Mouse (Mus musculus): Measurements from ENCODE around the gene Zbp1.

Zbp1 gene

DNA sequence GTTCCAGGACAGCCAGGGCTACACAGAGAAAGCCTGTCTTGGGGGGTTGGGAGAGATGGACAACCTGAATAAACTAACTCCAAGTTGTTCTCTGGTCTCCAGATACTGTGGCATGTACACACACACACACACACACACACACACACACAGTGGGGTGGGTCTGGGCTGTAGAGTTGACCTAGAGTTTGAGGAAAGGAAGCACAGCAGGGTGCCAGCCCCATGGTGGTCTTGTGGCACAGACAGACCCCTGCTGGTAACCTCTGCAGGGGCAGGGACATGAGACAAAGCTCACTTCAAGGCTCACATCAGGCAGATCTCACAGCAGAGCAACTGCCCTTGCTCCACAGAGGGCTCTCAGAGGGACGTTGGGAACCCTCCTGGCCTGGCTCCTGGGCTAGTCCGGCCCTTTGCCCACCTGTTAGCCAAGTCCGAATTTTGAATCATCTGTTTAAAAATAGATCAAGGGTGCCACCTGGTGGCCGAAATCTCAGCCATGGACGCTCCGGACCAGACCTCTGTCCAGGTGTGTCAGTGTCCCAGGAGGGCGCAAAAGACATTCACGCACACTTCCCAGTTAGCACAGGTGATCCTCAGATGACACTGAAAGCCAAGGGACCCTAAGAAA lies 34.8 kb downstream of the Zbp1 start:
- in situ Hi-C loops (cut with MboI; ENCODE audit: unreplicated experiment in 2 of 2), result loop anchor here (5.0 to 25.0 kb wide), 8 partner anchors 77 to 1503 kb away; partner anchors contain the start of gene Stx16 (in 1 of the 2)

DNA sequence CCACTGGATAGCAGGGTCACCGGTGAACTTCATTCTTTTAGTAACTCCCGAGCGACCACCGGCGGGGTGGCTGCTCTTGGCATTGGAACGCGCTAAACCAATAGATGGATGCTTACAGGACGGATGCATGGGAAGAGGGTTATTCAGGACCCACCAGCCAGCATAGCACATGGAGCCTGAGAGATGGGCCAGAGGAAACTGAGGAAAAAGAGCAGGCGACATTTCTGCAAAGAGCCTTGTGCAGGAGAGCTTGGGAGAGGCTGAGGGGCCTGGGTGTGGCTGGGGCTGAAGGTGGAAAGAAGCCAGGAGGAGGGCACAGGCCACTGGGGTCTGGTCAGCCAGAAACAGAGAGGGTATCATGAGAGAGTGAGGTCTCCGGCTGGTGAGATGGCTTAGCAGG lies 35.4 kb downstream of the Zbp1 start:
- in situ Hi-C loops (cut with MboI; ENCODE audit: unreplicated experiment in 2 of 2), result loop anchor here (5.0 to 25.0 kb wide), 8 partner anchors 76 to 1504 kb away; partner anchors contain the start of gene Stx16 (in 1 of the 2)

DNA sequence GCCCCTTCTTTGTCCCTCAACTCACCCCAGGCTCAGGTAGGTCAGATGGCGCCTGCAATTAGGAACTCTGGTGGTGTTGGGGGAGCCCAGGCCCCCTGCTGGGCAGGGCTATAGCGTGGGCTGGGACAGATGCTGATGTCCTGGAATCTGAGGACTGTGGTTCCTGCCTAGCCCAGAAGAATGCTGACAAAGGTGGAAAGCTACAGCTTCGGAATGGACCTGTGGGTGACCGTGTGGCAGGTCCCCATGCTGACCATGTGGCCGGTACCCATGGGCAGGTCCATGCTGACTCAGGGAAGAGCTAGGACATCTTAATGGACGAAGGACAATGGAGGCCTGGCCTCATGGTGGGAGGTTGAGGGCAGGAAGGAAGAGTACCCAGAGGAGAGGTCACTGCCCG lies 35.9 kb downstream of the Zbp1 start:
- in situ Hi-C loops (cut with MboI; ENCODE audit: unreplicated experiment in 2 of 2), result loop anchor here (5.0 to 25.0 kb wide), 8 partner anchors 75 to 1505 kb away; partner anchors contain the start of gene Stx16 (in 1 of the 2)

DNA sequence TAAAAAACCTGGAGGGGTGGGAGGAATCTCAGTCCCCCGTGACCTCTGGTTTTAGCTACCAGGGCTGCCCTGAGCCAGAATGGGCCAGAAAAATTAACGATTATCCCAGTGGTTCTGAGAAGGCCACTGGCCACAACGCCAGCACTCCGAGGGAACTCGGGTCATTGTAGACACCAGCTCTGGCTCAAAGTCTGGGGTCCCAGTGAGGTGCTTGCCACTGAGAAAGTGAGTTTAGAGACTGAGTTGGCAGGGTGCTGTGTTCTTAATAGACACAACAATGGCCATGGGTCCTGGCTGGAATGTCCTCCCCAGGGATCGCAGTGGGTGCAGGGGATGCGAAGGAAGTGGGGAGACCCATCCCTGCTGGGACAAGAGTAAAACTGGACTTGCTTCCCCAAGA lies 36.8 kb downstream of the Zbp1 start:
- in situ Hi-C loops (cut with MboI; ENCODE audit: unreplicated experiment in 2 of 2), result loop anchor here (5.0 to 25.0 kb wide), 8 partner anchors 75 to 1505 kb away; partner anchors contain the start of gene Stx16 (in 1 of the 2)

DNA sequence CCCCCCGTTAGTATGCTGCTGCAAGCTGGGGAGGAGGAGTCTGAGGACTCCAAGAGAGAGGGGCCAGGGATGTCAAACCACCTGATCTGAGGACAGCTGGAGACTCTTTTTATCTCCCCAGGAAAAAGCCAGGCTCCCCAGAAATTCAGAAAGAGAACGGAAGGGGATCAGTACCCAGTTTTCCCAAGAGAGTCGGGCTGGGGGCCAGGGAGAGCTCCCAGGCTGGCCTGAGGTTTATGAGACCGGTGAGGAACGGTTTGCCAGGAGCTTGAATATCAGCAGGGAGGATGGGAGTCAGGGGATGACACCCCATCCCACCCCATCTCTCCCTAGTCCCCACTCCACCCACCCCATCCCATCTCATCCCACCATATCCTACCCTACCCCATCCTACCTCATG lies 37.2 kb downstream of the Zbp1 start:
- in situ Hi-C loops (cut with MboI; ENCODE audit: unreplicated experiment in 2 of 2), result loop anchor here (5.0 to 25.0 kb wide), 8 partner anchors 74 to 1506 kb away; partner anchors contain the start of gene Stx16 (in 1 of the 2)

DNA sequence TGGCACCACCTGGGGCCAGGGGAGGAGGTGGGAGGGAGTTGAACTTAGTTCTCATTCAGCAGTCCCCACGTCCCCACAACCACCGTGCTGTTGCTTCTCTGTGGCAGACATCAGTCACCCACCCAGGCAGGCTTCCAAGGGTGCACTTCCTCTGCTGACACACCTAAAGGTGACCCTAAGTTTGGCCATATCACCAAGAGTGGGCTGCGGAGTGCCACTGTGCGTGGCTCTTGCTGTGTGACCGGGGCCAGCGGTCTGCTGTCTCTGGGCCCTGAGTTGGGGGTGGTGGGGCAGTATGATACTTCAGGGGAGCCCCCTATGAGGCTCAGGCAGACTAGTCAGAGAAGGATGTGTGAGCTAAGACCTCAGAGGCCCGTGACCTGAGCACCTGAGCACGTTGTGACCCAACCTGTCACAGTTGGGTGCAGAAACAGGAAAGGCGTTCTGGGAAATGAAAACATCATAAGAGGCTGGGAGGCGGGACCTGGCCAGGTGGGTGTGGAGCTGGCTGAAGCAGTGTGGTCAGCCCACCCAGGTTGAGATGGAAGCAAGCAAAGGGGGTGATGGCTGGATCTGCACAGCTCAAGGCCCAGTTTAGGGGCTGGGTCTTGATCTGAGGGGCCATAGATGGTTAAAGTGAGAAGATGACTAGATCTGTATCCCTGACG lies 37.9 kb downstream of the Zbp1 start:
- in situ Hi-C loops (cut with MboI; ENCODE audit: unreplicated experiment in 2 of 2), result loop anchor here (5.0 to 25.0 kb wide), 8 partner anchors 74 to 1506 kb away; partner anchors contain the start of gene Stx16 (in 1 of the 2)

DNA sequence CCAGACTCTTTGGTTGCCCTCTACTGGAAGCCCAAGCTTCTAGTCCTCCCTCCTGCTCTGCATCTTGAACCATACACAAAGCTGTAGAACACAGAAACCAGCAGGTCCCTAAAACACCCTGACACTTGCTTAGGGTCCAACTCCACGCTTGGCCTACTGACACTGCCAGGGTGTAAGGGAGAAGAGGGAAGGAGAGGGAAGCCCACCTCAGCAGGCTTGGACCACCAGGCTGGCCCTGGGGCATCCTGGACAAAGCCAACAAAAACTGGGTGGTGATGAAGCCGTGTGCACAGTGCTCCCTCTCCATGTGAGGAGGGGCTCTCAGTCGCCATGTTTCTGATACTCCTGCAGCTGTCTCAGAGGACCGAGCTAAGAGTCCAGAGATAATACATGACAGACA lies 38.7 kb downstream of the Zbp1 start:
- in situ Hi-C loops (cut with MboI; ENCODE audit: unreplicated experiment in 2 of 2), result loop anchor here (5.0 to 25.0 kb wide), 8 partner anchors 73 to 1507 kb away; partner anchors contain the start of gene Stx16 (in 1 of the 2)

DNA sequence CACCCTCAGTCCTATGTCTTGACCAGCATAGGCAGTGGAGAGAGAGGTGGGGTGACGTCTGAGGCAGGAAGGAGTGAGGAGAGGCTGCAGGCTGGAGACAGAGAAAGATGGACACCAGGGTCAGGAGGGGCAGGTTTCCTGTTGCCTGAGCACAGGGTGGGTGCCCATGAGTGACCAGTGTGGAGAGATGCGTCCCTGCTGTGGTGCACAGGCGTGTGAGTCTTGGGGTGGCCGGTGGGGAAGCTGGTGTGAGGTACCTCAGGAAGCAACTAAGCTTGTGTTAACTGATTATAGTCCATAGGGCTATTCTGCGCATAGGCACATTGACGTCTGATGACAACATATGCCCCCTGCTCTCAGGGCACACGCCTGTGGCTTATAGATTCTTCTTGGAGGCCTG lies 39.7 kb downstream of the Zbp1 start:
- in situ Hi-C loops (cut with MboI; ENCODE audit: unreplicated experiment in 2 of 2), result loop anchor here (10.0 to 25.0 kb wide), 6 partner anchors 342 to 1508 kb away; partner anchors contain the start of gene Stx16 (in 1 of the 2)

DNA sequence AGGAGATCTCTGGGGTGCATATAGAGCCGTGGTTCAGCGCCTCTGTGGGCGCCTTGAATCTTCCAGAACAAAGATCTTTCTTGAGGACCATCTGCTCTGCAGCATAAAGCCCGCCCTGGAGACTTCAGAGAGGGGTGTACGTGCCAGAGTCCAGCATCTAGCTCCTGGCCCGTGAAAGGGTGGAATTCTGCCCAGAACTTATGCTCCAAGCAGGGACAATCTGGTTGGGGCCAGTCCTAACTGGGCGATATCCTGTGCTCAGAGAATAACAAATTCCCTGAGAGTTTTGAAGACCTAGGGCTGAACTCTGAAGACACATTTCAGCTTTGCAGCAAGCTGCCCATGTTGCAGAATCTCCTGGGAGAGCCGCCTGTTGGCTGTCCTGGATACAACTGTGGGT lies 40.8 kb downstream of the Zbp1 start:
- in situ Hi-C loops (cut with MboI; ENCODE audit: unreplicated experiment in 2 of 2), result loop anchor here (10.0 to 25.0 kb wide), 6 partner anchors 341 to 1509 kb away; partner anchors contain the start of gene Stx16 (in 1 of the 2)

DNA sequence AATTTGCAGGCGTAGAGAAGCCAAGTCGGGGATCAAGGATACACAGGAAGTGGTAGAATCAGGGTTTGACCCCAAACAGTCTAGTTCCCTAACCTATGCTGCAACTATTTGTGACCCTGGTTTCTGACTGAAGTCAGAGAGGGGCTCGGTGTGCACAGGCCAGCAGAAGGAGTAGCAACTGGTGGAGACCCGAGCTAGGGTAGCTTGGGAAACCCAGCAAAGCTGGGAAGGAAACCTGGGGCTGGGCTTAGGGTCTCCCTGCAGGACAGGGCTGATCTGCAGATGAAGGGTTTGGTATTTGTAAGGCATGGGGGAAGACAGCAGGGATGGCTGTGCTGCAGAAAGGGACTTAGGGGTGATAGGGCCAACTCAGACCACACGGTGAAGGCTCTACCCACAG lies 41.2 kb downstream of the Zbp1 start:
- in situ Hi-C loops (cut with MboI; ENCODE audit: unreplicated experiment in 2 of 2), result loop anchor here (10.0 to 25.0 kb wide), 6 partner anchors 340 to 1510 kb away; partner anchors contain the start of gene Stx16 (in 1 of the 2)

DNA sequence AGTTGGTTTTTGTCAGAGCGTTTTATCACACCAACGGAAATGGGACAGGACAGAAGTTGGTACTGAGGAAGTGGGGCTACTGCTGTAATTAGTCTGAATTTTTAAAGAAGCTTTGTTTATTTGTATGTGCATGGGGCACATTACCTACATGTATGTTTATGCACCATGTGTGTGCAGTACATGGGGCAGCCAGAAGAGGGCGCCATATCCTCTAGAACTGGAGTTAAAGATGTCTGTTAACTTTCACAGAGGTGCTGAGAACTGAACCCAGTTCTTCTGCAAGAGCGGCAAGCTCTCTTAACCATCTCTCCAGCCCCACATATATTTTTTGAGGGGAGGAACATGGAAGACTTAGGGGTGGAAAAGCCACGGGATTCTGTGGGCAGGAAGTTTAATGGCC lies 43.0 kb downstream of the Zbp1 start:
- in situ Hi-C loops (cut with MboI; ENCODE audit: unreplicated experiment in 2 of 2), result loop anchor here (10.0 to 25.0 kb wide), 6 partner anchors 338 to 1512 kb away; partner anchors contain the start of gene Stx16 (in 1 of the 2)

DNA sequence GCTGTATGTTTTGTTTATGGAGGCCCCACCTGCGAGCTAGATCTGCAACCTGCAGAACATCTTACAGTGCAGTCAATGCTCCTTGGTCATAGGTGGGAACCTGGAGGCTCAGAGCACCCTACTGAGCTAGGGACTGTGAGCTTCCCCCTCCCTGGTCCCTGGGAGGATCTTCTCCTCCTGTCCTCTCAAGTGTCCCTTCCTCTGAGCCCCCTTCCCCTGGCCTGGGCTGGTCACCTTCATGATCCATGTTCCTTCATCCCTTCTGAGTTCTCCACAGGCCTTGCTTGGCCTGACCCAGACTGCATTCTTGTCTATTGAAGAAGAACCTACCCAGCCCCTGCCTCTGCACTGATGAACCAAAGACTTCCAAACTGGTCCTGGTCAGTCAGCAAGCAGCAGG lies 44.2 kb downstream of the Zbp1 start:
- in situ Hi-C loops (cut with MboI; ENCODE audit: unreplicated experiment in 2 of 2), result loop anchor here in 1 of 2 experiments (10.0 kb wide), 1 partner anchor 340 kb away; no protein-coding TSS in a partner anchor

DNA sequence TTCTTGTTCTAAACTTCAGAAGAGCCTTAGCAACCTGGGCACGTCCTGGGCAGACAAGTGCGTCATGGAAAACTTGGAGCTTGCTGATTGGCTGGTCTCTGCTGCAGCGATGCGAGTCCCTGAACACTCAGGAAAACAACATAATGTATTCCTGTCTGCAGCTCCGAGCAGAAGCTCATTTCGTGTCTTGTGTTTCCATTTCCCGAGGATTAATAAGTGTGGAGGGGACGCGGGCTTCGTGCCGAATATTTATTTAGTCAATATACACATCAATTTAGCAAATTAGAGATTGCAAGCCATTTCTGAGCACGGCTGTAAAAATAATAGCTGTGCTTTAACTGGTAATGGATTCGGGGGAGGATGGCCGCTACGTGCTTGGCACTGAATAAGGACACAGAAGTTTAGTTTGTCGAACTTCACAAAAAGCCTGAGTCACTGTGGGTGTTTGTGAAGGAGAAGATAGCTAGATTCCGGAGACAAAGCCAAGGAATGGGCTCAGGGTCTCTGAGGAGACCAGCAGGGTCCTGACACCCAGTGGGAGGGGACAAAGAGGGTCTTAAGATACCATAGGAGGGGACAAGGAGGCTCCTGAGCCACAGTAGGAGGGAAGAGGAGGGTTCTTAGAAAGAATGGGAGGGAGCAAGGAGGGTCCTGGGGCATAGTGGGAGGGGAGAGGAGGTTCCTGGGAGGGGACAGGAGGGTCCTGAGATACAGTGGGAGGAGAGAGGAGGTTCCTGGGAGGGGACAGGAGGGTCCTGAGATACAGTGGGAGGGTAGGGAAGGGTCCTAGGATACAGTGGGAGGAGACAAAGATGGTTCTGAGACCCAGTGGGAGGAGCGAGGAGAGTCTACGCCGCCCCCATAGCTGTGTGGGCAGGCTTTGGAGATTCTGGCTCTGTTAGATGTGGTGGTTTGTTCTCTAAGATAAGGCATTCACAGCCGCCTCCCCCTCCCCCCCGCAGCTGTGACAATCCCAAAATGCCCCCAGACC lies 44.9 kb downstream of the Zbp1 start:
- in situ Hi-C loops (cut with MboI; ENCODE audit: unreplicated experiment in 2 of 2), result loop anchor here in 1 of 2 experiments (10.0 kb wide), 1 partner anchor 339 kb away; no protein-coding TSS in a partner anchor

DNA sequence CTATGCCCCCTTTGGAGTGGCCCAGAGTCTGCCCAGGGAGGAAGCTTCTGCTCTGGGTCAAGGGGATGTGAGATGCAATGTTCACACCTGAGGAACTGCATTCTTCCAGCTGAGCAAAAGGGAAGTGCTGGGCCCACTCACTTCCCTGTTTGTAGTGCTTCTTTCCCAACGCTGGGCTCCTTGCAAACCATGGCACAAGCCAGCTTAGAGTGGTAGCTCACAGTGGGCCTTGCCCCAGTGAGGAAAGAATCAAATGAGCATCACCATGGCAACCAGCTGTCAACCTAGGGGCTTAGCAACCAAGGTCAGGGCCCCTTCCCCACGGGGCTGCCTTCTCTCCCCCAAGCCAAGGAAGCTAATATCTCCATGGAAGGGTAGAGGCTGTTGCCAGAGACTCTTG lies 45.7 kb downstream of the Zbp1 start:
- in situ Hi-C loops (cut with MboI; ENCODE audit: unreplicated experiment in 2 of 2), result loop anchor here in 1 of 2 experiments (10.0 kb wide), 1 partner anchor 338 kb away; no protein-coding TSS in a partner anchor

DNA sequence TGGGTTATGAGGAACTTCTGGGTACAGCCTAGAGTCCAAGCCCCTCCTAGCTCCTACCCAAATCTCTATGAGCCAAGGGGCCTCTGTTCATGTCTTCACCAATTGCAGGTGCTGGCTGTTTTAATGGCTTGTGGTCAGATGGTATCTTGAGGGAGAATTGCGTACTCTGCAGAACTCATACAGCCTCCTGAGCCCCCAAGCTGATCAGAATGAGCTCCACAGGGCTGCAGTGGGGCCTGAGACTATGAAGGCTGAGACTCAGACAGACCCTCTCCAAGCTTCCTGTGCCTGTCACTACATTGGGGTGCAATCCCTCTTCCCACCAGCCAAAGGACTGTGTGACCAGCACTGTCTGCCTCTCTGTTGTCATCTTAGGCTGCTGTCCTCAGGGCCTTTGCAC lies 46.3 kb downstream of the Zbp1 start:
- in situ Hi-C loops (cut with MboI; ENCODE audit: unreplicated experiment in 2 of 2), result loop anchor here in 1 of 2 experiments (10.0 kb wide), 1 partner anchor 338 kb away; no protein-coding TSS in a partner anchor

DNA sequence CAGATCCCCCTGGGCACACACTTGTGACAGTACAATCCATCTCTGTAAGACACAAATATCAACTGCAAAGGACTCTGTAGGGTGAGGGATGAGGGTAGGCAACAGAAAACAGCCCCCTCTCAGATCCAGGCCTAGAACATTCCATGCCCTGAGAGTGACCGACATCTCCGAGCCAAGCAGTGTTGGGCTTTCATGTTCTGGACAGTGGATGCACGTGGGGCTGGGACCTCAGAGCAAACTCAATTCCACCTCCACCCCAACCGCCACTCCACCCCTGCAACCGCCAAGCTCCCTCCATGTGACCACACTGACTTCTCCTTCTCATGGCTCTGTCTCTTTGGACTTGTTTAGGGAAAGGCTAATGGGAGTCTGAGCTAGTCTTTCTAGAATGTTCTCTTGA lies 46.8 kb downstream of the Zbp1 start:
- in situ Hi-C loops (cut with MboI; ENCODE audit: unreplicated experiment in 2 of 2), result loop anchor here in 1 of 2 experiments (10.0 kb wide), 1 partner anchor 337 kb away; no protein-coding TSS in a partner anchor

DNA sequence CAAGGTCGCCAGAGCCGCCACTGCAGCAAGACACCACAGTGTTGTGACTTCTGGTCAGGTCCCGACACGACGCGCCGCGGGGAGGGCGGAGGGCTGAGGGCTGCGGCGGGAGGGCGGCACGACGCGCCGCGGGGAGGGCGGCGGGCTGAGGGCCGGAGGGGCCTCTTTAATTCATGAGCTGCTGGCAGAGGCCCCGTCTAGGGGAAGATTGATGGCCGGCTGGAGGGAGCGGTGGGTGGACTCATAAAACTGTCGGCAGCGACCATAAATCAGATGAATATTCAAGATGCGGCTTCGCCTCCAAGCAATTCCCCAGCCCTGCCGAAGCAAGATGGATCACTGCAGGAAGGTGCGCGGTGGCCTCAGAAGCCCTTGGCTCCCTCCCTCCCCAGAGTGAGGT lies 47.3 kb downstream of the Zbp1 start:
- in situ Hi-C loops (cut with MboI; ENCODE audit: unreplicated experiment in 2 of 2), result loop anchor here in 1 of 2 experiments (10.0 kb wide), 1 partner anchor 337 kb away; no protein-coding TSS in a partner anchor

DNA sequence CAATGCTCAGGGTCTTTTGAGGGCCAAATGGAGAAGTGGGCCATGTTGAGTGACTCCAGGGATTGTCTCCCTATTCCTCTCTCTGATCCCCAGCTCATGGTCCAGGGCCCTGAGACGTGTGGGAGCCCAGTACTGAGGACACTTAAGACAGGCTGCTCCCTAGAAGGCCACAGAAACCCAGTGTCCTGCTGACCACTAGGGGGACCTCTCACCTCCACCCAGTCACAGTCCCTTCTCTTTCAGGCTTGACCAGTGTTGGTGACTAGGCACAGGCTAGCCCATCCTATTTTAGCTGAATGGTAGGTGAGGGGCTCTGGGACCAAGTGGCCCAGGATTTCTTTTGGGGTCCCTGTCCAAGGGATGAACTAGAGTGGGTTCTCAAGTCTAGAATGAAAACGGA lies 48.0 kb downstream of the Zbp1 start:
- in situ Hi-C loops (cut with MboI; ENCODE audit: unreplicated experiment in 2 of 2), result loop anchor here in 1 of 2 experiments (10.0 kb wide), 1 partner anchor 336 kb away; no protein-coding TSS in a partner anchor

DNA sequence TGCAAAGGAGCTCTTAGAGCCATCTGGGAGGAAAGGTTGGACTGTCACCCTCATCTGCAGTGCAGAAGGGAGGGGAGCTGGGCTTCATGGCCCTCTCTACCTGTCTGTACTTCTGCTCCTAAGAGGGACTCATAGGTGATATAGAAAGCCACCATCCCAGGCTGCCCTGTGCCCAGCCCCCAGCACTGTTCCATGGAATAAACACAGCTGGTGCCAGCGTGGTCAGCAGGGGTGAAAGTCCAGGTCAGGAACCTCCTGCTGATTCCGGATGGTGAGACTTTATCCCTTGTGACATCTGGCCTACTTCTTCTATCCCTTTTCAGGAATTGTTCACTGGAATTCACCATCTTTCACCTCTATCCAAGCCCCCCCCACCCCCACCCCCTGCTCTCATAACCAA lies 48.6 kb downstream of the Zbp1 start:
- in situ Hi-C loops (cut with MboI; ENCODE audit: unreplicated experiment in 2 of 2), result loop anchor here in 1 of 2 experiments (10.0 kb wide), 1 partner anchor 335 kb away; no protein-coding TSS in a partner anchor

Measured in v-Abl transformed pro-B cells (cell line).